Mouse (Mus musculus) cortical plate, adult 2 months (tissue): Measurements from ENCODE around the gene Npas3.

Source experiments
- CTCF ChIP-seq: fragments of 200-500 bp; IDR thresholded peaks from 2 replicates; pipeline ENCODE4 v1.5.1; 2011; ENCODE audit warnings: mild to moderate bottlenecking, control low read depth, low read length; ENCODE audit not compliant: insufficient read depth; ENCODE audit errors: extremely low read depth
- POLR2A ChIP-seq: fragments of 200-500 bp; IDR thresholded peaks from 2 replicates; pipeline ENCODE4 v1.6.1; 2011; ENCODE audit warnings: mild to moderate bottlenecking, low read length, control low read depth; ENCODE audit not compliant: insufficient read depth; ENCODE audit errors: extremely low read depth

DNA sequence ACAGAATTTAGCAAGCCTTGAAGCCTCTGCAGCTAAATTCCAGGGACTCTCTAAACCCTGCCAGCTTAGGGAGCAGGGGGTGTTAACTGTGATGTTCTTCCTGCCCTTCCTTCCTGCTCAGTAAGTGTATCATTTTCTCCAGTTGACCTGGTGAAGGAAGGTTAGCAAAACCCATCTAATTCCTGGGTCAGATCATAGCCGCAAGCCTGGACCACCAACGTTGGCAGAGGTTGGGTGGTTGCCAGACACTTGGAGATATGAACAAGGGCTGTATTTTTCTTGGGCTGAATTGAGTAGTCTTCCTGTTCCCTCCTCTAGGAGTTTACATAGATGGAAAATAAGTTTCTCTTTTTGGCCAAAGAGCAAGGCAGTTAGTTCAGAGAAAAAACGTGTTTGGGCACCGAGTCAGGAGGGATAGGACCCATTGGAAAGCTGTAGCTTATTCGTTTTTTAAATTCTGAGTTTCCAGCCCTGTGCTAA lies 79.8 kb downstream of the Npas3 start:
- TF ChIP-seq POLR2A (no peak), CTCF (no peak)
